Mouse (Mus musculus) gastrocnemius, adult 8-10 months (tissue): Measurements from ENCODE around the gene Slc2a2. TPM values are rescaled to one million over a fixed set of nuclear protein-coding genes. Genes with fewer than 3 reads are reported as not detected.
A peak's percentile ranks its signal among the peaks of the same experiment; 100 is the strongest.

ENCODE experiments used
- DNase-seq, 2 experiments: peaks; one replicate each; pipeline ENCODE4 v3.0.0; 2022; ENCODE audit warnings: low spot score in 2 of 2
- total RNA-seq, 4 experiments: library from RNA; stranded (reverse); gene quantifications; 2 replicates each; pipeline ENCODE4 v1.2.4; 2022

Gene Slc2a2
- total RNA-seq, result not detected

DNA sequence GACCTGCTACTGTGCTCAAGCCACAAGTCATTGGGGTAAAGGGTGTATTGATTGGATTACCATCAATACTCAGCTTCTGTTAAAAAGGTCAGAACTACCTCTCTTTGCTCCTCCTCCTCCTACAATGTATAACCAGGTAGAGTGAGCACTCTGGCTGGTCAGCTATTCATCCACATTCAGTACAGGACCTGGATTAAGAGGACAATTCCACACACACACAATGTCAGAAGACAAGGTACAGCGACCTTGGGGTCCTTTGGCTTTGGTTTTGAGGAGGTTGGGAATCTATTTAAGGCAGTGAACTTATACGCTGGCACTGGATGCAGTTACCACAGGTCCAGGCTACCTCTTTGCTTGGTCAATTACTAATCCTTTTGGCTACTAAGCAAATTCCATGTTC, at the start of gene Slc2a2:
TSS of gene Slc2a2 (plus strand) at position 107 of the 400 bp plus-strand sequence.
- no peak for DNase-seq

DNA sequence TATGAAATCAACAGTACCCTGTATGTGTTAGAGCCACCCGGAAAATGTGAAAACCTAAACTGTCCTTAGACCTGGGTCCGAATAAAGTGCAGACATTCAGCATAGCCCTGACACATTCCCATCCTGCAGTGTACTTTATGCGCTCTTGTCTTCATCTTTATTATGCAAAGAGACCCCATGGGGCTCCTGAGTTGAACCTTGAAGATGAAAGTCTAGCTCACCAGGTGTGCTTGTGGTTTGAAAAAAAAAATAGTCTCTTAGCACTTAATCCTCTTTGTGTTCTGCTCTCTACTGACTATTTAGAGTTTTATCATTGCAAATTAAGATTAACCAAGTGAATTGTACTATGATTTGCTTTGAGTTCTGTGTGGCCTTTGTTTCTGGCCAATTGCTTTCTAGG, 45.1 kb upstream of the Slc2a2 start:
- no peak for DNase-seq

DNA sequence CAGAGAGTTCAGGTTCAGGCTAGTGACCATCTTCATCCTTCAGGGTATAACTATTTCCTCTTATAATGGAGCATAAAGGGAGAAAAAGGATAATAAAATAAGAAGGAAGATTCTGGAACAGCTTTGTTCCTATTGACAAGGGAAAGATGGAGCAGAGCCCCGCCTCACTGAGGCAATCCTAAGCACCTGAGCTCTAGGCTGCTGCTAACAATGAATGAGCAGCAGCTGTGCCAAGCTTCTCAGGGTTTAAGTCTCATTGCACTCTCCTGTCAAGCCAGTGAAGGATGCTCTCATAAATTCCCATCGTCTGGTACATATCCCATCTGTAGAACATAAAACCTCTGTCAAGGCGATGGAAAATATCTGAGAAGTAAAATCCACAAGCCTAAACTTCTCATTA, 44.7 kb upstream of the Slc2a2 start:
- DNase-seq, result no peak

DNA sequence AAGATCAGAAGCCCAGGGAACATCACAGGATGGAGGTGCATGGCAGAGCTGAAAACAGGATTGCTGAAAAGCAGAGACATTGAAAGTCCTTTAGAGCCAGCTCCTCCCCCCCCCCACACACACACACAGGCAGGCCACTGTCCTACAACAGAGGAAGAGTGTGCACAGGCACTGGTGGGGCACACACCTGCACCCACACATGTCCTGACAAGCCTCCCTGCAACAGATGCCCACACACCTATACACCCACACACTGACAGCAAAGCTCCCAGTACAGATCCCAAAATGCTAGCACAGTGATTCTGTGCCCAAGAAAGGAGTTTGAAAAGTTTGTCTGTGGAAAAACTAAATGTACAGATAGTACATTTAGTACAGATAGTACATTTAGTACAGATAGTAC, 43.0 kb upstream of the Slc2a2 start:
- DNase-seq, result no peak

DNA sequence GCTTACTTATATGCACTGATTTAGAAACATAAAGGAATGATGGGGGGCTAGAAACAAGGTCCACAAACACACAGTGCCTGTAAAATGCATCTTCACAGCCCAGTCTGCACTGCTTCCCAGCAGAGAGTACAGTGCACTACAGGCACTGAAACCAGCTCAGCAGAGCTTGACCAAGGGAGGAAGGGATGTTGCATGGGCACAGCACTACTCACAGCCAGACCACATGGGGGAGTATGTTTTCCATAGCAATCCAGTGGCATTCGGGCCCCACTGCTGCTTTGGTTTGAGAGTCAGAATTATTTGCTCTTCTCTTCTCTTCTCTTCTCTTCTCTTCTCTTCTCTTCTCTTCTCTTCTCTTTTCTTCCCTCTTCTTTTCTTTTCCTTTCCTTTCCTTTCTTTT, 39.4 kb upstream of the Slc2a2 start:
- no peak for DNase-seq

DNA sequence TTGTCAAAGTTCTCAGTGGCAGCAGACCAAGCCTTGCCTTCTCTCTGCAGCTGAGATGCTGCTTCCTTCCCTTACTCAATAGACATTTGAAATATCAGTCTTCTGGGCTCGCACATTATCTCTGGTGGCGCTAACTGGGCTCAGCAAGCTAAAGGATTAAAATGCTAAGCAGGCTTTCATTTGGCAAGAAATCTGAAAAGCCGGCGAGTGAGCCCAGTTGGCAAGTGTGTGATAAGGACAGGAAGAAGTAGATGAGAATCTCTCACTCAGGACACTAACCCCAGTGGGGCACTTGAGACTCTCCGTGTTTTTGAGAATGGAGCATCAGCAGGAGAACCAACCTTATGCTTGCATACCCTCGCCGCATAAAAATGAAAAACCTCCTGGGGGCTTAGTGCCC, 16.9 kb upstream of the Slc2a2 start:
- DNase-seq, result no peak

DNA sequence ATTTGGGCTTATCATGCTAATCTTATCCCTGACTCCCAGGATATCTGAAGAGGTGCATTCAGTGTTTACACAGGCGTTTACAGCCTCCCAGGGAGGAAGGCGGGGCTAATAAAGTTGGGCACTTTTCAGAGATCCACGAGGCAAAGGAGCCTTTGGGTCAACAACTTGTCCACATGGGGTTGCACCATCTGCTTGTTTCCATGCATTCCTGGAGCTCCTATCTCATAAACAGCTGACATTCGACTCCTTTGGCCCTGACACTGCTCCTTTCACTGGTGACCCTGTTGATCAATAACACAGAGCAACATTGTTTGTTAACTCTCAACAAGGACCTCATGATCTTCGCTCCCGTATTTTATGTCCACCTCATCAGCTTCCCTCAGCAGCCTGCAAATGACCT, 15.8 kb upstream of the Slc2a2 start:
- no peak for DNase-seq

DNA sequence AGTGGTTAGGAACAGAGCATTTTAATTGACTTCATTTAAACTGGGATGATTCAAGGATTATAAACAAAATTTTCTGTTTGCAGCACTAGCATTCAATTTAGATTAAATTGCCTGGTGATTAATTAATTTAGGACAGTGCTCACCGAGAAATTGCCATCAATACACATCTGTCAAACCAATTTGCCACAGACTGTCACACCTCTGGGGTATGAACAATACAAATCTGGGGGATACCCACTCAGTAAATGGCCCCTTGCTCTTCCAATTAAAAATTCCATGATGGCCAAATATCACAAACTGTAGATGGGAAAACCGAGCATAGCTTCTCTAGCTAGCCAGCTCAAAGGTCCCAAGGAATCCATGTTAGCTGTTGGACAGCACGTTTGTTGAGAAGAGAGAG, 15.3 kb upstream of the Slc2a2 start:
- no peak for DNase-seq

DNA sequence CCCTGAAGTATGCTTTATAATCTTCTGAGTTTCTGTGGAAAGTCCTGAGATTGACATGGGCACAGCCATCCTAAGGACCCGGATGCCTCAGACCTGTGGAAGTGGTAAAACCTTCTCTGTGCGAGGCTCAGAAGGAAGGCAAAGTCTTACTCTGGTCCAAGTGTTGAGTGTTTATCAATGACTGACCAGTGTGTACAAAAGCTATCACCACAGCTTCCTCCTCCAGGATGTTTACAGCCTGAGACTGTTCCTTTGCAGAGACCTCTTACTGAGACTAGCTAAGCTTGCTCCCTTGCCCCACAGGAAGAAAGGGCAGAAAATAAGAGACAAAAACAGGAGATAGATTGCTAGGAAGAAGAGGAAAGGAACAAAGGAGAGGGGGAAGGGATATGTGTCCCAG, 12.2 kb upstream of the Slc2a2 start:
- DNase-seq, result no peak

DNA sequence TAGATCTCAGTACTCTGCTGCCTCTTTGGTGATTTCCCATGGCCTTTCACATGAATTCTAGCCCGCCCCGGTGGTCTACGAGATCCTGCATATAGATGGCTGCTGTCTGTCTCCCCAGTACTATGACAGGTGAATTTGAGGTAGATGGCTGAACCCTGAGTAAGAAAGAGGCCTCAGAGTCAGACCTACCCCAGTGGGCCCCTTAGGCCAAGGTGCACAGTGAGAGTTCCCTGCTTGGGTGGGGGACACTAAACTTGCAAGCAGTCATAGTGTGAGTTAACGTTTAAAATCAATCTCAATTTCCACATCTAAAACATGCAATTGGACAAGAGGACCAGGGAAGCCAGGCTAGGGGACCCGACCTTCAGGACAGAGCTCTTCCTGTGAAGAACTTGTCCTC, 2.9 kb upstream of the Slc2a2 start:
- DNase-seq, result no peak

DNA sequence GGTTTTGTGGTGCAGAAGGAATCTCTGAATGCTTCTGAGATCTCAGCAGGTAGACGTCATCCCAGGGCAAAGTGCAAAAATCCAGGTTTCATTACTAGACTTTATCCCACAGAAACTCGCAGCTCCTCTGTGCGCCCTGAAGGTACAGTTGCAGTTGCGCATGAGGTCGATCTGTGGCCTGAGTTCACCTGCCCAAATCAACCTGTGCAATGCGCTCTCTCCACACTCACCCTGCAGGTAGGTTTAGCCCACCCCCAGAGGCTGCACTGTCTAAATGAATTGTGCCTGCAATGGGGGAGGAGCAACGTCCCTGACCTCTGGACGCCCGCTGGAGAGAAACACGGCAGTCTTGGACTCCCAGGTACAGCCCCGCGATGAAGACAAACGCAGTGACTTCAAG, 2.1 kb upstream of the Slc2a2 start:
- no peak for DNase-seq

DNA sequence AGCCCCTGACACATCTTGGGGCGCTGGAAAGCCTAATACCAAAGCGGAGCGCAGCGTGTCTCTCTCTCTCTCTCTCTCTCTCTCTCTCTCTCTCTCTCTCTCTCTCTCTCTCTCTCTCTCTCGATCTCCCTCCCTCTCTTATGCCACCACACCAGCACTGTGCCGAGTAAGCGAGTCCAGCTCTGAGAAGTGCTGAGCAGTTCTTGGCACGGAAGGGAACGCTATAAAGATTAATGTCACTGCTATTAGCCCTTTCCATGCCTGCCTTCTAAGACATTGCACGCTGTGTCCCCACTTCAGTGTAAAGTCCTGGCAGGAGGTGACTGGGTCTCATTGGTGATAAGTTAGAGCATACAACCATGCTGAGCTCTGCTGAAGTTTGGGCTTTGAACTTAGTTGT, 1.5 kb upstream of the Slc2a2 start:
- peak in 1 of 2 experiments; percentile 11 for DNase-seq

DNA sequence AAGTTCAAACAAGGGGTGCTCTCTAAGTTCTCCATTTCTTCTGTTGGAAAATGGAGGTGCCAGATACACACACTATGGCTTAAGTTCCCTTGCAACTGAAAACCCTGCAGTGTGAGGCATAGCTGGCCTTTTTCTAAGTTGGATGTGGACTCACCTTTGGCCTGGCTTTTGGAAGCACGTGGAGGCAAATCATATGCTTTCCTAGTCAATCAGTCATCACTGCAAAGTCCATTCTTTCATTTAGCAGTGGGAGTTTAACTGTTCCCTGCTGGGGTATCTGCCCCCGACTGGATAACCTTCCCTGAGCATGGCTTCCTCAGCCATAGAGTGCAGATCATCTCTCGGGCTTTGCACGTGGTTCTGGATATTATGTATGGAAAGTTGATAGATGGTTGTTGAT, 1.9 kb downstream of the Slc2a2 start:
- no peak for DNase-seq

DNA sequence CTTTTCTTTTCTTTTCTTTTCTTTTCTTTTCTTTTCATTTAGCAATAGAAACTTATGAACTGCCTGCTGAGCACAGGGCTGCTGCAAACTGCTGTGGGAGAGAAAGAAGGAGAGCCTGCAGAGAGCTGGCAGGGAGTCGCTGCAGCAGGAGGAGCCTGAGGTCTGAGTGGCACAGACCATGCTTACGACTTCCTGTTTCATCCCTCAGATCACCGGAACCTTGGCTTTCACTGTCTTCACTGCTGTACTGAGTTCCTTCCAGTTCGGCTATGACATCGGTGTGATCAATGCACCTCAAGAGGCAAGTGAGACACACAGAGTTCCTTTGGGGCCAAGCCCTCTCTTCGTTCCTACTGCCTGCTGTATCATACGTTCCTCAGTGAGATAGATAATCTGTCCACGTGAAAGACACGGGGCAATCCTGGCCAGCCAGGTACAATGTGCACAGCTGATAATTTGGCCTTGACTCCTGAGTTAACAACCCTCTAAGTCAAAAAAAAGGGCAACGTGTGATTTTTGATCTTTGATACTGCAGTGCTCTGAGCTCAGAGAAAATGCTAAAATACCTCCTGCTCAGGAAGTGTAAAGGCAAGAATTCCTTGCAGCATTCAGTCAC, 7.9 kb downstream of the Slc2a2 start:
- DNase-seq, result no peak

DNA sequence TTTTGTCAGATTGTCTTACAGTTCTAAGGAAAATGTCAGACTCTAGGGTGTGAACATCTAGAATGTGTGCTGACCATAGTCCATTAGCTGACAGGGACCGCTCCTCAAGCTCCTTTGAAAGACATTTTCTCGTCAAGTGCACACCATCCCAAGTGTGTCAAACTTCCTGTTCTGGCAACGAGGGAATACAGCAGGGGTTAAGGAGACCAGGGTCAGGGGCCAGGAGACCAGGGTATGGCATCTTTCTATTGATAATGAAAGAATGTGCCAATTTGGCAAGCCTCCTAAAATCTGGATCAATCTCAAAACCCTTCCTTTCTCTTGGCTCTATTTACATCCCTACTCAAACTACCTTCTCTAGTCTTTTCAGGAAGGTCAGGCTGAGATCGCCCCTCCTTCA, 9.0 kb downstream of the Slc2a2 start:
- no peak for DNase-seq

DNA sequence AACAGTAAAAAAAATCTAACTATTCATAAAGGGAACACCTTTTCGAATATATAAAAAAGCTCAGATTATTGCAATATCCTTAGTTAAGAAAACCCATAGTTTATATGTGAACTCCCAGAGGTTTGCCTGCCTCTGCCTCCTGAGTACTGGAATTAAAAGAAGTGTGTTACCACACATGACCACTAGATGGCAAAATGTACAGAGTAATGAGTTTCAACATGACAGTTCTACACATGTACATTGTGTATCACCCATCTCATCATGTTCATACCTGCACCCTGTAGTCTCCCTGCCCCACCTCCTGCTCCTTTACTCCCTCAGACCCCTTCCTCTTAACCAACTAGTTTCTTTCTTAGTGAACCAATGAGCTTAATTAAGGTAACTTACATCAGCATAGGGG, 12.0 kb downstream of the Slc2a2 start:
- no peak for DNase-seq

DNA sequence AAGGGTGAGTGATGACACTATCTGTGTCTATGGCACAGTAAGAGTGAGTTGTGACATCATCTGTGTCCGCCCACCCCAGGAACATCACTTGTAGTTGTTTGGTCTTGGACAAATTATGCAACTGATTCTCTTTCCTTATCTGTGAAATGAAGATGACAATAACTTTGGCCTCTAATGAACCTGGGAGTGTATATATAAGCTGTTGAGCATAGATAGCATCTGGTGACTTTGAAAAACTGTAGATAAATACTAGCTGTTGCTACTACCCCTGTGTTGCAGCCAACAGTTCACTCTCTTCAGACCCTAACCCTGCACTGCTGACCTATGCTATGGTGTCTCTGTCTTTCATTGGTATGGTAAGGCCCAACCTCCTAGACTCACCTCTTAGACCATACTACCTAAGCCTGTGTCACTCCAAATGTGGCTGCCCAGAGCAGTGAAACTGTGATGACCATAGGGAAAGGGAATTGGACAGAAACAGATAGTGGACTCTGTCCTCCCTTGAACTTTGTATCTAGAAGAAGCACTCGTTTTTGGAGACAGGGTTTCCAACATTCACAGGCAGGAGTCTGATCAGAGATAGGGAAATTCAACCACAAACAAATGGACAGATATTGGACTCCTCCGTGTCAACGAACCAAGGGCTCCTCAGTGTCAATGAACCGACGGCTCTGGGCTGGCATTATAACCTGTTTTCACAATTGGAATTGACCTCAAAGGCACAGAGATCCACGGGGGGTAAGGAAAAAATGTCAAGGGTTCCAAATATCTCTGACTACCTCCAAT, 16.4 kb downstream of the Slc2a2 start:
- no peak for DNase-seq

DNA sequence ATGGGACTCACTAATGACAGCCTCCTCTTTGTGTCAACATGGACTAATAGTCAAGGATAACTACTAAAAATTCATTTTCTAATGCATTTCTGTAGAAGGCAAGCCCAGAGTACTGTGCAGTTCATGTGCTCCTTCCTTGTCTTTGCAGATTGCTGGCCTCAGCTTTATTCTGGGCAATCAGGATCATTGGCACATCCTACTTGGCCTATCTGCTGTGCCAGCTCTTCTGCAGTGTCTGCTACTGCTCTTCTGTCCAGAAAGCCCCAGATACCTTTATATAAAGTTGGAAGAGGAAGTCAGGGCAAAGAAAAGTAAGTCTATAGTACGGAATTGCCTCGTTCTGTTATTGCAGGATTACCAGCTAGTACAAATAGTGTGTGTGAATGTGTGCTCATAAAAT, 20.8 kb downstream of the Slc2a2 start:
- no peak for DNase-seq

DNA sequence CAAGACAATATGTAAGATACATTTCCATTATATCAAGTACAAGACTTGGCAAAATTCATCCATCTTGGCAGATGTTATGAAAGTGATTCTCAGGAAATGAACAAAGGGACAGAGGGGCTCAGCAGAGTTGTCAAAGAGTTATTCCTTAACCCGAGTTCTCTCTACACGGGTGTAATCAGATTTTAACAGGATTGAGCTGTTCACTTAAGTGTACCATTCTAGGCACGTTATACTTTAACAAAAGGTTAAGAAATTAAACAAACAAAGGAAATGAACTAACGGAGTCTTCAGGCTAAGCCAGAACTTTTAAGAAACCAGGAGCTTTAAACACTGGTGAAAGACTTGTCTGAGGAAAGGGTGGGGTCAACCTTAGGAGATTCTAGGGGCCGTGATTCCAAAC, 23.5 kb downstream of the Slc2a2 start:
- no peak for DNase-seq

DNA sequence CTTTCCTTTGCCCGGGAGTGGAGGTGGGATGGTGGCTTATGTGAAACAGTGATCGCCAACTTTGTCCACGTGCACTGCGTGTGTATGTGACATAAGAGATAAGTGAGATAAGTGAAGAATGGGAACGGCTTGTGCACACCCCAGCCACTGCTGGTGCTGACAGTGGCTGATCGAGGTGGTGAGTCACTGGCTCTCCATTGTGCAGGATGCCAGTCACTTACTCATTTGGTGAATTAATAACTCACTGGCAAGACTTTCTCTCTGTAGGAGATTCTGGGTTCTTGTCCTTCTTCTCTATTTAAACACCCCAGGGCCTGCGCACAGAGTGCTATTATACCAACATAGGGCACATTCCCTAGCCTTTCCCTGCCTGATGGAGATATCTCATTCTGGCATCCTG, 24.1 kb downstream of the Slc2a2 start:
- no peak for DNase-seq

DNA sequence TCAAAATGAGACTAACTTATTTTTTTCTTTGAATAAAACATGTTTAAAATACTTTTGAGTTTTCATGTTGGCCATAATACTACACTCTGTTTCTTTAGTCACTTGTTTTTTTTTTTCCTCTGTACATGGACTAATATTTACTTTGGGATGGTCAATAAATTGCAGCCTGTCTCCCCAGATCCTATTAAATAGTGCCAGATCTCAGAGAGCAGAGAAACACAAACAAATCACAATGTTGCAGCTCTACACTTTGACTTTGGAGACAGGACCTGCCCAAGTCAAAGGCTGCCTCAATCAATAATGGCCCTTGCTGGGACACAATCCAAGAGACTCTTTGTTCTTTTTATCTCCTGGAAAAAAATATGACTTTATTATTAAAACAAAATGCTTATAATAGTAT, 24.8 kb downstream of the Slc2a2 start:
- no peak for DNase-seq

DNA sequence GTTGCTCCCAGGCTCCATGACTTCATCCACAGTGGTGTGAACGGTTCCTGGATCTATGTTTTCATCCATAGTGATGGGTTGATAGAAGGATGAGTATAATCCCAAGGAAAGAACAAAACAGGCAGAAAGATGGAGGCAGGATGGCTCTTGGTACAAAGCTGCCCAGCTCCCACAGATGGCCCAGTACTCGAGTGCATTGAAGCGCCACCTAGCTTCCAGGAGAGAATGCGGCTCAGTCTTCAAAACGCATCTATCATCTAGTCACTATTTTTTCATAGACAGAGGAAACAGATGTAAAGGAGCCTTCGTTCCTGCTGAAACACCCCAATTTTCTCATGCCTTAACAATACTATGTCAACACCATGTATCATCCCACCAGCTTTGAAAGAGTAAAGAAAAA, 25.8 kb downstream of the Slc2a2 start:
- no peak for DNase-seq

DNA sequence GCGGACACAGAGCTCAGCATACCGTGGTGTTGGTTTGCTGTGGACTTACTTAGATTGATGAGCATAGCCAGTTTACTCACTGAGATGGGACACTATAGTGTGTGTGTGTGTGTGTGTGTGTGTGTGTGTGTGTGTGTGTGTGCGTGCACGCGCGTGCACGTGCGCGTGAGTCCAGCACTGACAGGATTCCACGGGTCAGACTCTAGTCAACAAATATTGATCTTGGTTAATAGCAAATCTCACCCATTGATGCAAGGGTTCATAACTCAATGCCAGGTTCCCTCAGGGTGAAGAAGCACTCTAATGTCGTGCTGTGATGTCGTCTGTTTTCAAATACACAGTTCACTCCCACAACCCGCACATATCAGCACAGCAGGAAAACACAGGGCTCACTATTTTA, 27.5 kb downstream of the Slc2a2 start:
- no peak for DNase-seq
